Mouse (Mus musculus) adrenal gland, postnatal 4 days (tissue): ENCODE measurements around the gene Scube1. TPM values are rescaled to one million over a fixed set of nuclear protein-coding genes. Genes with fewer than 3 reads are reported as not detected.

Experiments used
- DNase-seq, 2 experiments: peaks; one replicate each; pipeline ENCODE4 v3.0.0; 2021 to 2022; ENCODE audit warnings: low spot score in 2 of 2, mixed read lengths in 2 of 2
- total RNA-seq, 2 experiments: library from RNA; stranded (reverse); gene quantifications; 2 replicates each; pipeline ENCODE4 v1.2.3; 2021

The Scube1 gene
- total RNA-seq, 2 experiments from 2014 or later = 12.2 to 14.5 TPM

DNA sequence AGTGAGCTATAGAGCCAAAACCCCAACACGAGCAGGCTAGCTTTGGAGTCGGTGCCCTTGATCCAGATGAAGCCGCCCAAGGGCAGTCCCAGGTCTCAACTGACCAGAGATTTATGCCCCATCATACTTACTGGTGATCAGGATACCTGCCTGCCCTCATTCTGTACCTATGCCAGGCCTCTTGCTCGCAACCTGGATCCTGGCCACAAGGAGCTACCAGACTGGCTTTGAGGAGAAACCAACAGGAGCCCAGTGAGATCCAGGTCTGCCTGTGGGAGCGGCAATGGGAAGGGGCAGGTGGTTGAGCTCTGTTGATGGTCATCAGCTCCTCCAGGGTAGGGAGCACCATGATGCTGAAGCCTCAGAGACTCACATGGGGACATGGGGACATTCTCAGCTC is 12.5 kb downstream of the Scube1 start:
- DNase-seq = no peak

GRCm38 (mm10) chr15:83709889-83710774 is 14.7 kb downstream of the Scube1 start:
- DNase-seq = no peak

DNA sequence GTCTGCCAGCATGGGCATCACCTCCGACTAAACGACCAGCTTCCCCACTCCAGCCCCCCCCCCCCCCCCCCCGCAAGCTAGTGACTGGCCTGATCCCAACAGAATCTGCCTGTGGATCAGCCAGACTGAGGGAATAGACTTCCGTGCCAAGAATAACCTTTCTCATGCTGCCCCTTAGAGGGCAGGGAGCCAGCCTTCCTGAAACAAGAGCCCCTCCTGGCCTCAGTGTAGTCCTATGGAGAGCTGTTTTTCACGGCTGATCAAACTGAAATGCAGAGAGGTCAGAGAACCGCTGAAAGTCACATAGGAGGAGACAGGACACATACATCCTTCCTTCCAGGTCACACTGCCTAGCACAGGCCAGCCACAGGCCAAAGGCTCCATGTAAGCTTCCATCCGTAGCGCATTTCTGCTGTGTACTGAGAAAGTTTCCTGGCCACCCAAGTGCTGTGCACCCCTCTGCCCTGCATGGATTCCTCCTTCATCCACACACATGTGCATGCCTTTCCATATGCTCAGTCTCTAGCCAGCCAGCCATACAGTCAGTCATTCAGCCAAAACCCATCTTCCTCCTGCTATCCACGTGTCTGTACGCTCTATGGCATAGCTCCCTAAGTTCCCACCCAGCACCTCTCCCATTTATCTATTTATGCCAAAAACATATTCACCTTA is 18.2 kb downstream of the Scube1 start:
- DNase-seq = no peak

- DNase-seq = no peak
Measured at GRCm38 (mm10) chr15:83700593-83700923, 24.3 kb downstream of the Scube1 start.

DNA sequence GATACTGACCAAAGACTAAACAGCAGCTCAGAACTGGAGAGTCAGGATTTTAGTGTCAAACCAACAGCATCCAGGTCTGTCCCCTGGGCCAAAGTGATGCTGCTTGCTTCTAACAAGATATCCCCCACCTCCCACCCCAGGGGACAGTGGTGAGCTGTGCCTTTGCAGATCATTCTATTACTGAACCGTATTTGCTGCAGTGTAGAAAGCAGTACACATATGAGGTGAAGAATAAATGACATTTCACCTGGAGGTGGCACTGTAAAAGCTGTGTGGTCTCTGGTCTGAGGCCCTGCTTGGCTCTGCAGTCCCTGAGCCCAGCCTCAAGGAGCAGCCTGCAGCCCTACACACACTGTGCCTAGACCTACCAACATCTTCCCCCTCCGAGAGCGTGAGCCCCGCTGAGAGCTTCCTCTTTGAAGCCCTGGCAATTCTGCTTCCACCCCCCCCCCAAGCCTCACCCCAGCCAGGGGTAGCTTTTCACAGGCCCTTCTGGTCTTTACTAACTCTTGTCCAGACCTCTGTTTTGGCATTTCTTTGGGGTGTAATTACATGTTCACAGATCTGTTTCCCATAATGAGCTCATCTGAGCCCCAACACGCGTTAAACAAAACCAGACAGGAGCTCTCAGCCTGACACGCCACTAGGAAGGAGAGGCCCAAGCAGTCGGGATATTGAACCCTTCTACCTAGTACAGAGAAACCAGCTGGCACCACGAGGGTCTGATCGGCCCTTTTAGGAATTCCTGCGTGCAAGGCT is 24.8 kb downstream of the Scube1 start:
- DNase-seq = no peak

DNA sequence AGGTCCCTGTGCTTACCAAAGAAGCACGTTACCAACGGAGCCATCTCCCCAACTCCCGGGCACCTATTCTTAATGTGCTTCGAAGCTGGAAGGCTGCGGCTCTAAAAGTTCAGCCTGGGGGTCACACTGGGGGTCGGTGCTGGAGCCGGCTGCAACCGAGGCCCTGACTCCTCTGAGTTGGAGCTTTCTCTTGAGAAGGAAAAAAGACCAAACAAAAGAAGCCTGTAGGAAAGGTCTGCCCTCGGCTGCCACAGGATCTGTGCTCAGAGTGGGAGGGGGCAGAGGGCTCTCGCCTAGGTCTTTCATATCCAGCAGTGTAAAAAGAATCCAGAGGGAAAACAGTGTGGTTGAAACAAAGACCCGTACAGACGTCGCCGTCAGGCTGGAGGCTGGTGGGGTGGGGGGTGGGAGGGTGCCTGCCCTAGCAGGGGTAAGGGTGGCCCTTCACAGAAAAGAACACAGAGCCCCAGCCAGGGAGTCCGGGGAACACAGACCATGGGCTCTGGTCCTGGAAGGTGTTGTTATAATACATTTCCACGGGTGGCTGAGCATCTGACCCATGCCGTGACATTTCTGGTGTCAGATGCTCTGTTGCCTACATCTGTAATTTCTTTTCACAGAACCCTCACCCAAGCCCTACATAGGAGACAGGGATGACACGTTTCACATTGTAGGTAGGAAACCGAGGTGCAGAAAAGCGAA is 25.5 kb downstream of the Scube1 start:
- no peak for DNase-seq

- DNase-seq = no peak
Measured at GRCm38 (mm10) chr15:83696681-83697381, 28.0 kb downstream of the Scube1 start.

GRCm38 (mm10) chr15:83695159-83695558 is 29.7 kb downstream of the Scube1 start:
- DNase-seq = no peak

GRCm38 (mm10) chr15:83691901-83692361 is 32.9 kb downstream of the Scube1 start:
- no peak for DNase-seq

GRCm38 (mm10) chr15:83689946-83690345 is 34.9 kb downstream of the Scube1 start:
- DNase-seq = no peak

DNA sequence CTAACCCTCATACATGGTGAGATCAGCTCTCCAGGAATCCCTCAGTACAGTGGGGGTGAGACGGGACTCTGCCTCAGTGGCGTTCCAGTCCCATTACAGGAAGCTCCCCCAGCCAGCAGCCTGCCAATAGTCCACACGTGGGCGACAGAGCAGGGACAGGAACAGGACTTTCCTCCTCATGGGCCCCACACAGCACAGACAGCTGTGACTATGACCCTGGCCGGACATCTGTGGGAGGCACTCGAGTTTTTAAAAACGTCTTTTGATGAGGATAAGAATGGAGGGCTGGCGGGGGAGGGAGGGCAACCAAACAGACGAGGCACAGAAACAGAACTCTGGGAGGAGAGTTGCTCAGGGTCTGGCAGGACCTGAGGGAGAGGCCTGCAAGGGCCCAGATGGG is 38.2 kb downstream of the Scube1 start:
- DNase-seq = no peak

DNA sequence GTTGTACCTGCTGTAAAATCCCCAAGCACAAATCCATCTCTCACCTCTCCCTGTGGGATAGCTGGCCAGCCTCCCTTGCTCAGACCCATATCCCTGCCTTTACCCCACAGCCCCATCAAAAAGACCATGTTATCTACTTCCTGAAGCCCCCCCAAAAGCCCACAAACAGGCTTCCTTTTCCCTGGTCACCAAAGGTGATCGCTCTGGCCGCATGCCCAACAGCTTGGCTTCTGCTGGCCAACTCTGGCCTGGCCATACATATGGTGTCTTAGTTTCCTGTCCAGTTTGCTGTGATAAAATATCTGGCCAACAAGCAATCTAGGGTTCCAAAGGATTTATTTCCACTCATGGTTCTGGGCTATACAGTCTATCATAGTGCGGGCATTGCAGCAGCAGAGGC is 38.9 kb downstream of the Scube1 start:
- DNase-seq = no peak

DNA sequence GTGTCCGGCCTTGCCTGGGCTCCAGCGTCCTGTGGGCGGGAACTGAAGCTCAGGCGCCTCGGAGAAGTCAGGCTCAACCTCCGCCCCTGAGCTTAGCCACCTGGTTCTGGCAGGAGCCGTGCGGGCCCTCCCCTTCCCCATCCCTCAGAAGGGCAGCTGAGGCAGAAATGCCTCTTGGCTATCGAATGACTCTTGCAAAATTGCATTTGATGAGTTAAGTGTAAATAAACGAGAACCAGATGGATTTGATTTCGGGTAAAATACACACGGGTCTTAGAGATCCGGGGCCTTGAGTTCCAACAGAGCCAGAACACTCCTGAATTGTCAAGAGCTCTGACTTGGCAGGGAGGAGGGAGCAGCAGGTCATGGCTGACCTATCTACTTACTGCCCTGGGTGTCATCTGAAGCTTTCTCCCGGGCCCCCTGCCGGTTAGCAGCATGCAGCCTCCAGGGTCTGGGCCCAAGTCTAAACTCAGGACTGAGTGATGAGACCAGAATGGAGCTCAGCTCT is 41.7 kb downstream of the Scube1 start:
- DNase-seq = no peak

GRCm38 (mm10) chr15:83680300-83680699 is 44.5 kb downstream of the Scube1 start:
- no peak for DNase-seq

- DNase-seq = peak in 1 of 2 experiments; percentile 20
Measured at GRCm38 (mm10) chr15:83679729-83680128, 45.1 kb downstream of the Scube1 start.

DNA sequence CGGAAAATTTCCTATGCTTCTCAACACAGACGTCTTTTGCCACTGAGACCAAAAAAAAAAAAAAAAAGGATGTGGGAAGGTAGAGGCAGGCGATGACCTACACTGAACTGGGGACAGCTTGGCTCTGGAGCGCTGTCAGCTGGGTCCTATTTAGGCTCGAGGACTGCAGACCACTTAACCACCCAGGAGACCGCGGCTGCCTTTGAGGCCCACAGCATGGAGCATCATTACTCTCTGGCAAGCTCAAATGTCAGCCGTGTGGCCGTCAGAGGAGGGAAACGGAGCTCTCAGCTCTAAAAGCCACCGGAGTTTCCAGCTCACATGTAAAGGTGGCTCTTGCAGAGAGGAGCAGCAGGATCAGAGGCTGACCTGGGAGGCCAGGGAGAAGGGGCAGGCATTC is 46.2 kb downstream of the Scube1 start:
- DNase-seq = no peak

GRCm38 (mm10) chr15:83678089-83678488 is 46.7 kb downstream of the Scube1 start:
- peak in 1 of 2 experiments; percentile 11 for DNase-seq

GRCm38 (mm10) chr15:83677098-83677497 is 47.7 kb downstream of the Scube1 start:
- DNase-seq = no peak

DNA sequence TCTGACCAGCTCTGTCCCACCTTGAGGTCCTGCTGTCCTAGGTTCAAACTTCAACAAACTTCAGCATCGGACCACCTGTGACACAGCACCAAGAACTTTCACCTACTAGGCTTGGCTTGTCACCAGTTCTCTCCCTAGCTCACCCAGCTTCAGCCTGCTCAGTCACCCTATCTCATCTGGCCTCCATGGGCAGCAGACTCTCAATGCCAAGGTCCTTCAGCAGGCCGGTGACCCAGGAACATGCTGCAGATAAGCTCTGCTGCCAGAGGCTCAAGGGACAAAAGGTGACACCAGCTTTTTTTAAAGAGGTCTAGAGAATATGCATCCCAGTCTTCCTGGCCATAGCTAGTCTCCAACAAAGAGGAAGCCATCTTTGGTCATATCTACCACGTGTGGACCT is 48.5 kb downstream of the Scube1 start:
- no peak for DNase-seq

DNA sequence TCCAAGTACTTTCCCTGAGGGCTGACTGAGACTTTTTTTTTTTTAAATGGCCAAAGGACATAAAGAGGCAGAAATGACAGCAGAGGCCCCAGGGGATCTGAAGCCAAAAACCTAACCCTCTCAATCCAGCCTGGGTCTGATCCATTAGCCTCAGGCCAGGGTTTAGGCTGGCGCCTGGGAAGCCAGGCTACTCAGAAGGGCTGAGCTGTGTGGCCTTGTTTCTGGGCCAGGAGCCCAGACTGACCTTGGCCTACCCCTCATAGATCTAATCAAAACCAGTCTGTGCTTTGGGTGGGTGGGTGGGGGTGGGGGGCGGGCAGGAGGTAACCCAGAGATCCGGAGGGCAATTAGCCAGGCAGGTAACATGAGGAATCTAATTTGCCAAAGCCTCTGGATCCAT is 51.2 kb downstream of the Scube1 start:
- no peak for DNase-seq
